Mouse (Mus musculus) midbrain, embryonic 15.5 days (tissue): ENCODE data around the gene Ubtd1. TPM values are rescaled to one million over a fixed set of nuclear protein-coding genes. Genes with fewer than 3 reads are reported as not detected.

Experiments used
- ATAC-seq: fragments of 200-750 bp; cut with Nextera tagmentation; replicated peaks from 2 replicates; pipeline ENCODE4 v1.8.0; 2017; ENCODE audit warnings: moderate TSS enrichment
- H3K27ac ChIP-seq: fragments of 300-500 bp; sonication (generic); 2 replicates; pipeline ENCODE4 v1.5.1; 2015; ENCODE audit warnings: mild to moderate bottlenecking, inconsistent platforms
- H3K27me3 ChIP-seq: fragments of 300-500 bp; sonication (generic); replicated peaks from 2 replicates; pipeline ENCODE4 v1.6.1; 2015; ENCODE audit warnings: inconsistent platforms
- H3K36me3 ChIP-seq: fragments of 300-500 bp; sonication (generic); replicated peaks from 2 replicates; pipeline ENCODE4 v1.6.1; 2015; ENCODE audit warnings: inconsistent platforms
- H3K4me1 ChIP-seq: fragments of 300-500 bp; sonication (generic); 2 replicates; pipeline ENCODE4 v1.6.1; 2015; ENCODE audit warnings: inconsistent platforms
- H3K4me2 ChIP-seq: fragments of 300-500 bp; sonication (generic); 2 replicates; pipeline ENCODE4 v1.6.1; 2015; ENCODE audit warnings: inconsistent platforms, mild to moderate bottlenecking, moderate library complexity
- H3K4me3 ChIP-seq: fragments of 300-500 bp; sonication (generic); 2 replicates; pipeline ENCODE4 v1.5.1; 2015; ENCODE audit warnings: mild to moderate bottlenecking, inconsistent platforms
- H3K9ac ChIP-seq: fragments of 300-500 bp; sonication (generic); 2 replicates; pipeline ENCODE4 v1.6.1; 2015; ENCODE audit warnings: mild to moderate bottlenecking, inconsistent platforms
- H3K9me3 ChIP-seq: fragments of 300-500 bp; sonication (generic); 2 replicates; pipeline ENCODE4 v1.6.1; 2016; ENCODE audit warnings: inconsistent platforms
- WGBS: fragments of 180-500 bp; shearing (Covaris S2); methylation state at CpG from one replicate; pipeline ENCODE4 v1.1.7; 2015; ENCODE audit warnings: mixed read lengths; 5-methylcytosine and 5-hydroxymethylcytosine counted together
- polyA plus RNA-seq: library from polyadenylated mRNA; unstranded; fragments of >200 nt; fragmentation: Nextera tagmentation; extraction: Ambion mirVana; gene quantifications from 2 replicates; pipeline ENCODE4 v1.2.1, GENCODE M21; 2015

Ubtd1 gene
- polyA plus RNA-seq, 1 experiment from 2014 or later: 10.0 TPM

DNA sequence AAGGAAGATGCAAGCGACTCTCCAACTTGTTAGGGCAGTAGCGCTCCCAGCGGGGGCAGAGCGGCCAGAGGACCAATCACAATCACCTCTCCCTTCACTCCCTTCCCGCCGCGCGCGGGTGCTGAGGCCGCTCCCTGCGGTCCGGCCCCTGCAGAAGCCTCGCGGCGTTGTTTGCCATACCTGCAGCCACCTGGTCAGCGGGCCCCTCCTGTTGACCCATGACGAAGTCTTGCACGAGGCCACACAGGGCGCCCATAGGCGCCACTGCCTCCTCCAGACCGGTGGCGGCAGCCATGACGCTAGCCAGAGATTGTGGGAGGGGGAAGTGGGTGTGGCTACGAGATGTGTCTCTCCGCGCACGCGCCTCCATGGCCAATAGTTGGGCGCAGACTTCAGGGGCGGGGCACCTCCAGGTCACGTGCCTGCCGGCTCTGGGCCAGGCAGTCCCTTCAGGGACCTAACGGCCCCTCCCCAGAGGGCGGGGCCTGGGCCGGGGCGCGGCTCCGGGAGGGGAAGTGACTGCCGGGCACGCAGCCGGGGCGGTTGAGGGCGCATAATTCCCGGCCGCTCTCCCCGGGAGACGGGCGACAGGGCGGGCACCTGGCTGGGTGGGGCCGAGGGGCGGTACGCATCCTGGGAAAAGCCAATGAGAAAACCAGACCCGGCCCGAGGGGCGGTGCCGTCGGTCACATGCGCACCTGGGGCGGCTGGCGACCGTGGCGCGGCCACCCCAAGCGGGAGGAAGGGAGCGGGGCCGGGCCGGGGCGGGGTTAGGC, 556 bp upstream of the Ubtd1 start, which contains the start of gene Mms19:
Mms19 (minus strand) TSS at position 339 of the 776 bp plus-strand sequence.
- peak; percentile 95 for ATAC-seq
- Histone ChIP-seq H3K4me3 (peak within 1 kb of the TSS; percentile 69), H3K9me3 (no peaks in the 10 kb centered on the region), H3K4me2 (peak within 1 kb of the TSS; percentile 99), H3K9ac (peak within 1 kb of the TSS; percentile 66), H3K27me3 (peaks cover 12% of the 10 kb centered on the region), H3K36me3 (no peaks in the 10 kb centered on the region), H3K27ac (peak within 1 kb of the TSS; percentile 85), H3K4me1 (peaks cover 19% of the 10 kb centered on the region)
- under 1% methylated on average over 50 of the region's 68 CpGs for WGBS

DNA sequence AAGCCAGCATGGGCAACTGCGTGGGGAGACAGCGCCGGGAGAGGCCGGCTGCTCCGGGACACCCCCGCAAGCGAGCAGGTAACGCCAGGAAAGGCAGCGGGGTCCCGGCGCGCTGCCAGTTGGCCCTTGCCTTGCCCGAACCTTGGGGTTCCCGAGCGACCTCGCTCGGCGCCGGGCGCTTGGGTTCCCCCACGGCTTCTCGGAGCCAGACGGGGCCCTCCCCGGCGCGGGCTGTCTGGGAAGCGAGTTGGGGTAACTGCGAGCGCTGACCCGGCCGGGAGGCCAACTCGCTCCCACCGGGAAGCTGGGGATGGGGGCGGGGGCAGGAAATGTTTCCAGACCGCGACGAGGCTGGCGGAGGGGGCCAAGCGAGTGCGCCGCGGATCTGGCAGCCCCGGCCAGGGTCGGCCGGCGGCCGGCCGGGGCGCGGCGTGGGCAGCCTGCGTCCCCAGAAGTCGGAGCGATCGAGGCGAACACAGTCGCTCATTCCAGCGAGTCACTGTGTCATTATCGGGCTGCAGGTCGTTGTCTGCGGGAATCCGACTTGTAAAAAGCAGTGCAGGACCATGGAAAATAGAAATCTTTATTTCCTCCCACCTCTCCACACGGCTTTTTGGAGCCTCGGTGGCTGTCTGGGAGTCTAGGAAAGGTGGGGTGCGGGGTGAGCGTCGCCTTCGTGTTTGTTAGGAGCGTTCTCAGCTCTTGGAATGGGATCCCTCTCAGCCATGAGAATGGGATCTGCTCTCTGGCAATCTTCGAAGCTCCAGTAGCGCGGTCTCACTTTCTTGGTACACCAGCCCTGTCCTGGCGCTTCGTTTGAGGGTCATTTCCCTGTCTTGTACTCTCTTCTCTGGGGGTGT, 598 bp downstream of the Ubtd1 start:
- H3K4me1 ChIP-seq: peaks cover 19% of the 10 kb centered on the region
- peaks cover 12% of the 10 kb centered on the region for H3K27me3 ChIP-seq
- WGBS: under 1% methylated on average over 74 of the region's 74 CpGs
- H3K4me2 ChIP-seq: peak overlapping the region; percentile 99
- H3K27ac ChIP-seq: peak overlapping the region; percentile 85
- no peaks in the 10 kb centered on the region for H3K36me3 ChIP-seq
- ATAC-seq: peak; percentile 0; the same call in 1 of the 2 replicates
- peak overlapping the region; percentile 69 for H3K4me3 ChIP-seq
- no peaks in the 10 kb centered on the region for H3K9me3 ChIP-seq
- H3K9ac ChIP-seq: peak overlapping the region; percentile 66

DNA sequence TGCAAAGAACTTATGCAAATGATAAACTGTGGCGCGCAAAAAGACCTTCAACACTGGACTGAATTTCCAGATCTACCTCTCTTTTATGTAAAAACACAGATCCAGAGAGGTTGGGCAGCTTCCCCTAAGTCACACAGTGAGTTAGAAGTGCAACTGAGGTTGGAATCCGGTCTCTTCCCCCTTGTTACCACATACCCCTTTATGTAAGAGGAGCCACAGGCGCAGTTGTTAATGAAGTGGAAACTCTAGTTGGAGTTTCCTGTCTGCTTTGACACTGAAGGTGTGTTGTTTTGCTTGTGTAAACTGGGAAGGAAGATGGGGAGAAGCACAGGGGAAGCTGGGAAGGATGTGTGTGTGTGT, 1.2 kb downstream of the Ubtd1 start:
- no peaks in the 10 kb centered on the region for H3K9me3 ChIP-seq
- ATAC-seq: no peak
- peaks cover 19% of the 10 kb centered on the region for H3K4me1 ChIP-seq
- H3K36me3 ChIP-seq: no peaks in the 10 kb centered on the region
- 4% methylated on average over 4 of the region's 4 CpGs for WGBS
- peak overlapping the region; percentile 99 for H3K4me2 ChIP-seq
- H3K4me3 ChIP-seq: peak overlapping the region; percentile 69
- peaks cover 12% of the 10 kb centered on the region for H3K27me3 ChIP-seq
- no peak overlapping the region; the same call in 1 of the 2 replicates for H3K27ac ChIP-seq
- peak overlapping the region; percentile 66; the same call in 1 of the 2 replicates for H3K9ac ChIP-seq

DNA sequence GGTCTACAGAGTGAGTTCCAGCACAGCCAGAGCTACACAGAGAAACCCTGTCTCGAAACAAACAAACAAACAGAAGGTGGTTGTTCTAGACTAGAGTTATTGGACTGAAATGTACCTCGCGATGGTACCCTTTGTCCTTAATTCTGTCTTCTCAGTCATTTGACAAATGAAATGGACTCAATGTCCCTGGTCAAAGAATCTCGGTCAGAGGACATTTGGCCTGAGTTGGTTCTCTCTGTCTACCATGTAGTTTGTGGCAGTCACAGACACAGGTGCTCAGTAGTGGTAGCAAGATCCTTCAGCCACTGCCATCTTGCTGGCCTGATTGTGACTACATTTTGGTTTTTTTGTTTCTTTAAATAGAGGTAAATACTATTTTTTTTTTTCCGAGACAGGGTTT, 4.4 kb downstream of the Ubtd1 start:
- peaks cover 8% of the 10 kb centered on the region for H3K4me1 ChIP-seq
- no peaks in the 10 kb centered on the region for H3K36me3 ChIP-seq
- no peak overlapping the region for H3K4me2 ChIP-seq
- WGBS: 89% methylated on average over 5 of the region's 5 CpGs
- ATAC-seq: no peak
- no peak overlapping the region for H3K9ac ChIP-seq
- H3K4me3 ChIP-seq: no peak overlapping the region
- no peaks in the 10 kb centered on the region for H3K9me3 ChIP-seq
- H3K27ac ChIP-seq: no peak overlapping the region
- H3K27me3 ChIP-seq: peaks cover 12% of the 10 kb centered on the region

DNA sequence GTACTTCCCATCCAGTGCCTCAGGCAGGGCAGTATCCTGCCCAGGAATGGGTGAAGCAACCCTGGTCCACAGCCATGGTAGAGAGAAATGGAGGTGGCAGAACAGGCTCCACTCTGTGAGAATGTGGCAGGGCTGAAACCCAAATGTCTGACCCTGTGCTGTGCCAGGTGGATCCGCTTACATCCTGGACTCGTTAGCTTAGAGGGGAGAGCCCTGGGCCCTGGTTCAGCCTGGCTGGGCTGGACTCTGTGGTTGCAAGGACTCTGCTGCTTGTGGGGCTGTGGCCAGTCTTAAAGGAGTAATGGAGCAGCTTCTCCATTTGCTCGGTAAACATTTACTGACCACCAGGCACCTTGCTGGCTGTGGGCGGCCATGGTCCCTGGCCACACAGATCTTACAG, 5.6 kb downstream of the Ubtd1 start:
- 92% methylated on average over 4 of the region's 4 CpGs for WGBS

GRCm38 (mm10) chr19:41989810-41990209, 8.2 kb downstream of the Ubtd1 start:
- ATAC-seq: no peak
- H3K4me3 ChIP-seq: no peak overlapping the region
- H3K9me3 ChIP-seq: no peaks in the 10 kb centered on the region
- no peaks in the 10 kb centered on the region for H3K4me1 ChIP-seq
- no peak overlapping the region for H3K27ac ChIP-seq
- H3K9ac ChIP-seq: no peak overlapping the region
- 87% methylated on average over 6 of the region's 6 CpGs for WGBS
- no peaks in the 10 kb centered on the region for H3K36me3 ChIP-seq
- no peak overlapping the region for H3K4me2 ChIP-seq
- H3K27me3 ChIP-seq: no peaks in the 10 kb centered on the region

More for the DNA sequence above, 5.6 kb downstream of the Ubtd1 start:
- Histone ChIP-seq H3K4me1 (peaks cover 8% of the 10 kb centered on the region), H3K9ac (no peak overlapping the region), H3K4me2 (no peak overlapping the region), H3K4me3 (no peak overlapping the region), H3K36me3 (no peaks in the 10 kb centered on the region), H3K27me3 (peaks cover 12% of the 10 kb centered on the region), H3K27ac (no peak overlapping the region), H3K9me3 (no peaks in the 10 kb centered on the region)
- no peak for ATAC-seq

DNA sequence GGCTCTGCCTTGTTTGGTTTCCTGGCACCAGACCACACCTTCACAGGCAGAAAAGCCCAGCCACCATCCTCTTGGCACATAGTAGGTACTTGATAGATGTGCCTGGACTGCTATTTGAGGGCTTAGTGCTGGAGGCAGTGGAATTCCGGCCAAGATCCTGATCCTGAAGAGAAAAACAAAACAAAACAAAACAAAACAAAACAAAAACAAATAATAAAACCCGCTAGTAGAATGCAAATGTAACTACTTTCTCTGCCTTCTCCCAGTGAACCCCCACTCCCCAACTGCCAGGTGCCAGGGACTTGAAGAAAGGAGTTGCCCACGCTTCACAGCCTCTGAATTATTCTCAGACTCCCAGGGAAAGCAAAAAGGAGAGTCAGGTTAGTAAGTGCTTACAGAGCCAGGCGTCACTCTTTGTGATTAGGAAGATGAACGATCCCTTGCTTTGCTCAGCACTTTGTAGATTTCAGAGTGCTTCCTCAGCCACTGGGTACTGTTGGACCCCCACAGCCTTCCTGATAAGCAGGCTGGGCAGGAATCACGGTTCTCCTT, 10.4 kb downstream of the Ubtd1 start:
- H3K9ac ChIP-seq: no peak overlapping the region
- no peak overlapping the region for H3K27ac ChIP-seq
- H3K4me3 ChIP-seq: no peak overlapping the region
- H3K4me2 ChIP-seq: no peak overlapping the region
- 26% methylated on average over 6 of the region's 6 CpGs for WGBS
- no peaks in the 10 kb centered on the region for H3K9me3 ChIP-seq
- H3K36me3 ChIP-seq: no peaks in the 10 kb centered on the region
- no peaks in the 10 kb centered on the region for H3K27me3 ChIP-seq
- ATAC-seq: no peak
- no peaks in the 10 kb centered on the region for H3K4me1 ChIP-seq

GRCm38 (mm10) chr19:41992971-41993370, 11.4 kb downstream of the Ubtd1 start:
- Histone ChIP-seq H3K4me1 (no peaks in the 10 kb centered on the region), H3K27me3 (no peaks in the 10 kb centered on the region), H3K9me3 (no peaks in the 10 kb centered on the region), H3K9ac (no peak overlapping the region), H3K27ac (no peak overlapping the region), H3K4me3 (no peak overlapping the region), H3K36me3 (no peaks in the 10 kb centered on the region), H3K4me2 (no peak overlapping the region)
- no peak for ATAC-seq
- WGBS: 87% methylated on average over 2 of the region's 2 CpGs

DNA sequence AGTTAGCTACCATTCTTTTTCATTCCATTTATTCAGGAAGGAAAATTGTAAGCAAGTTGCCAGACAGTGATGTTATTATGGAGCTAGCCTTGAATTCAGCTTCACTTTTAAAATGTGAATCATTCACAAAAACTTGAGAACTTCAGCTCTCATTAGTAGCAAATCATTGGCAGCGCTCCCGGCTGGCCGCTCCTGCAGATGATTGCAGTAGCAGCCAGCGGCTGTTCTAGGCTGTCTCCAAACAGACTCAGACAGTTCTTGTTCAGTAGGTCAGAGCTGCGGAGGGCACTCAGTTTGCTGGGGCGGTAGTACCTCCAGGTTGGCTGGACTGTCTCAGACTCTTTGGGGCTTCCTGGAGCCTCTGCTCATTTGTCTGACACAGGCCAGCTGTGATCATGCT, 11.9 kb downstream of the Ubtd1 start:
- Histone ChIP-seq H3K27ac (no peak overlapping the region), H3K4me2 (no peak overlapping the region), H3K27me3 (no peaks in the 10 kb centered on the region), H3K4me1 (no peaks in the 10 kb centered on the region), H3K36me3 (no peaks in the 10 kb centered on the region), H3K4me3 (no peak overlapping the region), H3K9me3 (no peaks in the 10 kb centered on the region), H3K9ac (no peak overlapping the region)
- ATAC-seq: no peak
- 84% methylated on average over 6 of the region's 6 CpGs for WGBS

DNA sequence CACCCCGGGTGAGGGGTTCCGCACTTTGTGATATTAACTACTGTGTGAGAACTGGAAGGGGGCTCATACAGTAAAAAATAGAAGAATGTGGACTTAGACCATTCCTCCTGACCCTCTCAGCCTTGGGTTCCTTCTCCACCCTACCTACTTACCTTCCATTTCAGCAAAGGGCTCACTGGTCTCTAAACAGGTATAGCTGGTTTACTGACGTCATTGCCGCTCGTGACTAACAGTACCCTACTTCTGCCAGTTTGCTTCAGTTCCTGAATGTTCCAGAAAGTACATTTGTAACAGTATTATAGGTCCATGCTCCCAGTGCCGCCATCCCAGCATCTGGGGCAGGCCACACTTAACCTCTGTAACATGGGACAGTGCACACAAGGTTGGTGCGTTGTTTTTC, 12.5 kb downstream of the Ubtd1 start:
- Histone ChIP-seq H3K4me3 (no peak overlapping the region), H3K9ac (no peak overlapping the region), H3K9me3 (no peaks in the 10 kb centered on the region), H3K4me2 (no peak overlapping the region), H3K4me1 (no peaks in the 10 kb centered on the region), H3K27ac (no peak overlapping the region), H3K27me3 (no peaks in the 10 kb centered on the region), H3K36me3 (no peaks in the 10 kb centered on the region)
- 93% methylated on average over 7 of the region's 7 CpGs for WGBS
- no peak for ATAC-seq

DNA sequence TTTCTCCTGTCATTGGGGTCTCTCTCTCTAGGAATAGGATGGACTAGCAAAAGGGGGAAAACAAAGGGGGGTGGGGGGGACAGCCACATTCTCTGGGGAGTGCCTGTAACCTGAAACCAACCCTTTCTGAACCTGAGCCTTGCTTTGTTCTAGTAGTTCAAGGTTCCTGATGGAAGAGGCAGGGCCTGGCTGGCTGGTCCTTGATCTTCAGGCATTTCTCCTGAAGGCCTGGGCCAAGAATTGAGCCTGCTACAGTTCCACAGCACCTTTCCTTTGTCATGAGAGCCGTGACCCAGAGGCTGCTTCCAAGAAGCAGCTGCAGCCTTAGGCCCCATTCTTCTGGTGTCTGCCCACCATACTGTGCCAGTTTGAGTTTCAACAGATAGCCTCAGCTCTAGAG, 13.9 kb downstream of the Ubtd1 start:
- WGBS: 44% methylated on average over 1 of the region's 1 CpGs
- Histone ChIP-seq H3K4me1 (no peaks in the 10 kb centered on the region), H3K27me3 (no peaks in the 10 kb centered on the region), H3K27ac (no peak overlapping the region), H3K4me3 (no peak overlapping the region), H3K36me3 (no peaks in the 10 kb centered on the region), H3K4me2 (no peak overlapping the region), H3K9ac (no peak overlapping the region), H3K9me3 (no peaks in the 10 kb centered on the region)
- ATAC-seq: no peak

DNA sequence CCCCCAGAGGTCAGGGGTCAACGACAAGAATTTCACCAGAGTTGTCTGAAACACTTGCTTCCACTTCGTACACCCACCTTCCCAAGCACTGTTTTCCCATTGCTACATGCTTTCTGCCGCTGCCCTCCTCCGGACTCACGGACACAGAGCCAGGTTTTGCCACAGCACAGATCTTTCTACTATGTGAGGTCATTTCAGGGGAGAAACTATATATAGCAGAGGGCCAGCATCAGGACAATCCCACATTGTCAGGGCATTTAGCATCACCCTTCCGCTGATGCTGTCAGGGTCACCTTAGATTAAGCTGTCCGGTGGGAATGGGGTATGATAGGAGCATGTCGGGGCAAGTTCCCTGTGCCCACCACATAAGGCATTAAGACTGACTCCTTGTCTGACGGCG, 15.5 kb downstream of the Ubtd1 start:
- whole genome bisulfite sequencing: 92% methylated on average over 10 of the region's 10 CpGs
- Histone ChIP-seq H3K27me3 (no peaks in the 10 kb centered on the region), H3K9ac (no peak overlapping the region), H3K27ac (no peak overlapping the region), H3K4me2 (no peak overlapping the region), H3K36me3 (no peaks in the 10 kb centered on the region), H3K4me1 (no peaks in the 10 kb centered on the region), H3K4me3 (no peak overlapping the region), H3K9me3 (no peaks in the 10 kb centered on the region)
- ATAC-seq: no peak
